In genomic region chr2:144164102-144164501, GRCm38 (mm10) we compare ENCODE assay signal across 7 mouse cellular contexts.
DNase-seq lines count a peak whose midpoint lies in the region; ATAC-seq and TF ChIP-seq lines count a peak whose summit lies in the region.

No protein-coding gene starts in this region.

- 7% methylated on average over 8 of the region's 8 CpGs for WGBS in intestine, embryonic 14.5 days
- 49% methylated on average over 8 of the region's 8 CpGs for WGBS in liver, embryonic 12.5 days (ENCODE audit: insufficient replicate concordance)
- WGBS in neural tube, embryonic 12.5 days = 9% methylated on average over 8 of the region's 8 CpGs

- H3K79me2 ChIP-seq in C2C12 (ENCODE audit: control insufficient read depth, insufficient read depth) = peaks cover 10% of the 10 kb centered on the region

- H3K4me3 ChIP-seq in C2C12 (ENCODE audit: insufficient read depth, poor library complexity, severe bottlenecking) = no peak overlapping the region
- H3K4me3 ChIP-seq in intestine, embryonic 14.5 days (ENCODE audit: low read depth, low read length) = peak overlapping the region; percentile 65
- no peak overlapping the region for H3K4me3 ChIP-seq in liver, embryonic 12.5 days
- no peak overlapping the region for H3K4me3 ChIP-seq in neural tube, embryonic 12.5 days

- DNase-seq in NIH3T3 (ENCODE audit: low read depth) = peak; percentile 86
- DNase-seq in frontal cortex, postnatal 36 days (ENCODE audit: low spot score in 2 of 2) = peak; percentile 43 to 45
- no peak for DNase-seq in intestine, embryonic 14.5 days (ENCODE audit: low spot score)
- DNase-seq in spleen, postnatal 10 days (ENCODE audit: low spot score in 2 of 2) = no peak

- no peaks in the 10 kb centered on the region for H3K27me3 ChIP-seq in C2C12 (ENCODE audit: control insufficient read depth, insufficient read depth, insufficient read length)
- no peaks in the 10 kb centered on the region for H3K27me3 ChIP-seq in intestine, embryonic 14.5 days (replicated peaks; ENCODE audit: control insufficient read depth, insufficient read depth, low read length)
- peaks cover 28% of the 10 kb centered on the region for H3K27me3 ChIP-seq in liver, embryonic 12.5 days (replicated peaks)
- no peaks in the 10 kb centered on the region for H3K27me3 ChIP-seq in neural tube, embryonic 12.5 days (replicated peaks)

- H3ac ChIP-seq in C2C12 (ENCODE audit: control insufficient read depth, insufficient read length, low read depth) = peak overlapping the region; percentile 3

- H3K9ac ChIP-seq in intestine, embryonic 14.5 days (ENCODE audit: low read length) = peak overlapping the region; percentile 80
- H3K9ac ChIP-seq in liver, embryonic 12.5 days = no peak overlapping the region
- no peak overlapping the region for H3K9ac ChIP-seq in neural tube, embryonic 12.5 days

- H3K27ac ChIP-seq in intestine, embryonic 14.5 days (ENCODE audit: low read depth) = peak overlapping the region; percentile 98
- H3K27ac ChIP-seq in liver, embryonic 12.5 days = 0 out of 2 replicates have a peak overlapping the region, but pooled peaks have one; percentile 14
- H3K27ac ChIP-seq in neural tube, embryonic 12.5 days = no peak overlapping the region

- peaks cover 53% of the 10 kb centered on the region for H3K4me1 ChIP-seq in intestine, embryonic 14.5 days (replicated peaks; ENCODE audit: control insufficient read depth, insufficient read depth, low read length)
- H3K4me1 ChIP-seq in liver, embryonic 12.5 days = peaks cover 33% of the 10 kb centered on the region; the same call in 1 of the 2 replicates
- H3K4me1 ChIP-seq in neural tube, embryonic 12.5 days = peaks cover 24% of the 10 kb centered on the region

- no peaks in the 10 kb centered on the region for H3K9me3 ChIP-seq in intestine, embryonic 14.5 days (ENCODE audit: control insufficient read depth, low read length)
- H3K9me3 ChIP-seq in liver, embryonic 12.5 days (replicated peaks) = no peaks in the 10 kb centered on the region
- no peaks in the 10 kb centered on the region for H3K9me3 ChIP-seq in neural tube, embryonic 12.5 days

- ATAC-seq in intestine, embryonic 14.5 days (replicated peaks; ENCODE audit: low FRiP score, low TSS enrichment, low read depth) = no peak
- ATAC-seq in liver, embryonic 12.5 days = no peak
- no peak for ATAC-seq in neural tube, embryonic 12.5 days (ENCODE audit: low FRiP score, low read depth)

- H3K79me3 ChIP-seq in C2C12 (ENCODE audit: low read depth) = no peaks in the 10 kb centered on the region

- no peaks in the 10 kb centered on the region for H3K36me3 ChIP-seq in C2C12 (ENCODE audit: control insufficient read depth, insufficient read depth)
- no peaks in the 10 kb centered on the region for H3K36me3 ChIP-seq in intestine, embryonic 14.5 days (ENCODE audit: control insufficient read depth, insufficient read depth, low read length)
- H3K36me3 ChIP-seq in liver, embryonic 12.5 days = no peaks in the 10 kb centered on the region
- H3K36me3 ChIP-seq in neural tube, embryonic 12.5 days = no peaks in the 10 kb centered on the region

- H3K4me2 ChIP-seq in intestine, embryonic 14.5 days (ENCODE audit: low read length) = peak overlapping the region; percentile 83
- 0 out of 2 replicates have a peak overlapping the region, but pooled peaks have one; percentile 4 for H3K4me2 ChIP-seq in liver, embryonic 12.5 days
- H3K4me2 ChIP-seq in neural tube, embryonic 12.5 days (replicated peaks) = peak overlapping the region; percentile 90

- no peak for TF ChIP-seq CTCF in C2C12 (IDR thresholded peaks at IDR 0.05; ENCODE audit: control insufficient read depth, insufficient read depth, insufficient read length)

TF ChIP-seq in C2C12, 6 proteins besides CTCF, POLR2A, EP300 and RAD21:
- TF ChIP-seq FOSL1 (IDR thresholded peaks at IDR 0.05; ENCODE audit: insufficient read depth, low read length, poor library complexity, severe bottlenecking) (no peak), CEBPB (IDR thresholded peaks at IDR 0.05; ENCODE audit: low read depth) (no peak), MAX (IDR thresholded peaks at IDR 0.05) (no peak), MYOG (IDR thresholded peaks at IDR 0.05; ENCODE audit: control insufficient read depth, extremely low read depth, insufficient read length) (no peak), USF1 (IDR thresholded peaks at IDR 0.05; ENCODE audit: low read depth) (no peak), MYOD1 (IDR thresholded peaks at IDR 0.05; ENCODE audit: control insufficient read depth, insufficient read length, low read depth) (no peak)

Comparison
In these comparisons a context has a peak if more than half of its experiments do, and no peak if none do; other contexts are left out.
1. DNase-seq: peak in NIH3T3 (single experiment) and frontal cortex, postnatal 36 days (2 of 2); none in intestine, embryonic 14.5 days (single experiment) and spleen, postnatal 10 days (0 of 2).
2. H3K4me2 ChIP-seq: peak in every context shown above with its lines; median percentile 90 in neural tube, embryonic 12.5 days; 83 in intestine, embryonic 14.5 days; 4 in liver, embryonic 12.5 days.